Mouse (Mus musculus): ENCODE measurements around the gene Exosc1. TPM values are rescaled to one million over a fixed set of nuclear protein-coding genes. Genes with fewer than 3 reads are reported as not detected.

Gene Exosc1
- 61.7 TPM for polyA plus RNA-seq (2017; shearing (Covaris generic))

DNA sequence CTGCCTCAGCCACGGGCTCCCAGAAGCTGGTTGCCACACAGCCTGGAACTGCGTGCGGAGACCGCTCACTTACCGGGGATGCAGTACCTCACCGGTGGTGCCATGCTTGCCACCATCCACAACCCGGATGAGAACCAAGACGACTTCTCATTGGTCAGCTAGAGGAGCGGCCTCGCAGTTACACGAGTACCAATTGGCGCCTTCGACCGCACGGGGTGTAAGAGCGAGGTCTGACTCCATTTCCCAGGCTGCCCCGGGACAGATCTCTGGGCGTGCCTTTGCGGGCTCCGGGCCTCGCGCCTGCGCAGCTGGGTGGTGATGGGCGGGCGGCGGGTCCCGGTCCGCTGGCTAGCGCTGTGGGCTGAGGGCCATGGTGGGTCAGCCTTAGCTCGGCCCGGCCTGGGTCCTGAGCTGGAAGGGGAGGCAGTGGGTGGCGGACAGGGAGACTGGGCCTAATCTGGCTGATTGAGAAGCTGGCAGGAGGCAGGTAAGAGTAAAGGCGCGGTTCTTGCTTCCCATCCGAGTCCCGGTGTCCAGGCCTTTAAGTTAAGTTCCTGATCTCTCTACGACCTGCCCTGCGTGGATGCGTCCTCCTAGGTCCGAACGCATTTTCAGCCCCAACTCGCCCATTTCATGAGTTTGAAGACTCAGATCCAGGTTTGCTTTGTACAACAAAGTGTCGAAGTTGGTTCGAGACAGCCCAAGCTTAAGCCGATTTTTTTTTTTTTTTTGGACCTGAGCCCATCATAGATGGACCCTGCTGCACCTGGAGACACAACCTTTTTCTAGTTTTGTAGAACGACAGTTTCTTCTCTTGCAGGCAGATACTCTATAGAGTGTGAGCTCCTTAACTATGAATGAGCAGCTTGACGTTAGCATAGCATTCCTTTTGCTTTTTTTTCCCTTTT is at the start of gene Exosc1, which contains the start of gene Zdhhc16:
Exosc1 (minus strand) TSS at position 245 of the 908 bp plus-strand sequence.
Zdhhc16 (plus strand) TSS at position 302 of the 908 bp plus-strand sequence.

DNA sequence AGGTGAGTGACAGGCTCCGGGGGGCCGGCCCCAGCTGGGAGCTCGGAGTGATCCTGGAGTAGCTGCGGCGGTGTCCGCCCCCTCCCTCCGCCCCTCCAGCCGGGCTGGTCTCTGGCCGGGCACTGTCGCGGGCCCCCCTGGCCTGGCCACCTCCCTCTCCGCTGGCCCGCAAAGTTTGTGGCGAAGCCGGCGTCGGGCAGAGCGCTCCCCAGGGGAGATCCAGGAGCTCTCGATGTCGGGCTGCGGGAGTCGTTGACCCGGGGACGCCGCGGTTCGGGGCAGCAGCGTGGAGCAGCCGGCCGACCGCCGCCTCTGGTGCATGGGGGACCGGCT is 48.3 kb upstream of the Exosc1 start, which contains the start of gene Ubtd1:
Ubtd1 (plus strand) TSS at position 169 of the 333 bp plus-strand sequence.

DNA sequence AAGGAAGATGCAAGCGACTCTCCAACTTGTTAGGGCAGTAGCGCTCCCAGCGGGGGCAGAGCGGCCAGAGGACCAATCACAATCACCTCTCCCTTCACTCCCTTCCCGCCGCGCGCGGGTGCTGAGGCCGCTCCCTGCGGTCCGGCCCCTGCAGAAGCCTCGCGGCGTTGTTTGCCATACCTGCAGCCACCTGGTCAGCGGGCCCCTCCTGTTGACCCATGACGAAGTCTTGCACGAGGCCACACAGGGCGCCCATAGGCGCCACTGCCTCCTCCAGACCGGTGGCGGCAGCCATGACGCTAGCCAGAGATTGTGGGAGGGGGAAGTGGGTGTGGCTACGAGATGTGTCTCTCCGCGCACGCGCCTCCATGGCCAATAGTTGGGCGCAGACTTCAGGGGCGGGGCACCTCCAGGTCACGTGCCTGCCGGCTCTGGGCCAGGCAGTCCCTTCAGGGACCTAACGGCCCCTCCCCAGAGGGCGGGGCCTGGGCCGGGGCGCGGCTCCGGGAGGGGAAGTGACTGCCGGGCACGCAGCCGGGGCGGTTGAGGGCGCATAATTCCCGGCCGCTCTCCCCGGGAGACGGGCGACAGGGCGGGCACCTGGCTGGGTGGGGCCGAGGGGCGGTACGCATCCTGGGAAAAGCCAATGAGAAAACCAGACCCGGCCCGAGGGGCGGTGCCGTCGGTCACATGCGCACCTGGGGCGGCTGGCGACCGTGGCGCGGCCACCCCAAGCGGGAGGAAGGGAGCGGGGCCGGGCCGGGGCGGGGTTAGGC is 47.8 kb upstream of the Exosc1 start, which contains the start of gene Mms19:
Mms19 (minus strand) TSS at position 339 of the 776 bp plus-strand sequence.

DNA sequence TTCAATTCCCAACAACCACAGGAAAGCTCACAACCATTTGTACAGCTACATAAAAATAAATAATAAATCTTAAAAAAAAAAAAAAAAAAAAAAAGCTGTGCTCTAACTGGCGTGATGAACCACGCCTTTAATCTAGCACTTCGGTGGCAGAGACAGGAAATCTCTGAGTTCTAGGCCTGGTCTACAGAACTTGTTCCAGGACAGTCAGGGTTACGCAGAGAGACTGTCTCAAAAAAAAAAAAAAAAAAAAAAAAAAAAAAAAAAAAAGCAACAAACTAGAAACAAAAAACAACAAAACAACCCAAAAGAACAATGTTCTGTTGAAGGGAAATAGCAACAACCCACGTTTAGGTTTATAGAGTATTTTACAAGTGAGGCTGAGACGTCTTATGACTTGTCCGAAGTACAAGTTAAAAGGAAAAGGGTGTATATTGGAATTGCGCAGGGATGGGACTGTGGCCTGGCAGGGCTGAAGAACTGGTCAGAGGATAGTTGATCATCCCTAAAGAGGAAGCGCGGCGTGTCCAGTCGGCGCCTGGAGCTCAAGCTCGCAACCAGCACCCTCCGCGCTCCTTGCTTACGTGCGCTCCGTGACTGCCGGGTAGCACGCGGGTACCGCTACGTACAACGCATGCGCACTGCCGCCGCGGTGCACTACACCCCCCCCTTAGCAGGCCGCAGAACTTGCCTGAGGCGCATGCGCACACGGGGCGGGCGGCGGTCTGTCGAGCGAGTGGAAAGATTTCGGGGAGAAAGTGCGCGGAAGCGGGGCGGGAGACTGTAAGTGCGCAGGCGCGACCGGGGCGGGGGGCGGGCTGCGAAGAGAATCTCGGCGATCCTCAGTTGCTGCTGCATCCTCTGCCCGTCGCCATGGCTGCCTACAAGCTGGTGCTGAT is 21.8 kb downstream of the Exosc1 start, which contains the start of gene Pgam1:
Pgam1 (plus strand) TSS at position 746 of the 896 bp plus-strand sequence.

DNA sequence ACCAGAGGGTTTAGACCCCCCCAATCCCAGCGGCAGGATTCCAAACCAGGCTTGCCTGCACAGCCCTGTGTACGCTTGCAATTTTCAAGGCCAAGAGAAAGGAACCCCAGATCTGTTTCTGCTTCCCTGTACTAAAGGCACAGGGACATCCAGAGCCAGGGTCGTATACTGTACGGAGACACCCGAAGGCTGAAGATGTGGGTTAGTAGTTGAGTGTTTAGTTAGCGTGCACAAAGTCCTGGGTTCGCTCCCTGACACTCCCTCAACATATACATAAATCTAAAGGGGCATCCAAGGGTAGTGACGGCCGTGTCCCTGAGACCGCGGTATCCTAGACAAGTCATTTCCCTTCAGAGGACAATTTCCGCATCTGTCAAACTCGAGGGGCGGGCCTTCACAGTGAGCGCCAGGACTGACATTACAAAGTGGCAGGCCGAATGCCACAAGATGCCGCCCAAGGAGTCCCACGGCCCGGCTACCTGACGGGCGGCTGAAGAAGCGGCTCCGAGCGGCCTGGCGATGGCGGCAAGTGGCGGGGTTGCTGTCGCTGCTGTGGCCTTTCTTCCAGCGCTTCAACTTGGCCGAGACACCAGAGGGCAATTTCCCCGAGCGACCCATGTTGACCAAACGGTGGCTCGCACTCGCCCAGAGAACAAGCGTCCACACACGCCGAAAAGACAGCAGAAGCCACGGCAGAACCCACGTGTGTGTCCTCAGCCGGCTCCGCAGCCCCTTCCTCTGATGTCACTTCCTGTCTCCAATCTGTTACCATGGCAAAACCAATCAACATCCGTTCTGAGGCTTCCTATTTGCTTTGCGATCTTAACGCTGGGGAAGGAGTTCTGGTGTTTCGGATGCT is 37.5 kb downstream of the Exosc1 start, which contains the start of gene Rrp12:
Rrp12 (minus strand) TSS at position 714 of the 859 bp plus-strand sequence.

Other genes with a start within 250 kb of the Exosc1 start
- gene Slit1, start 189.8 kb downstream of the Exosc1 start, polyA plus RNA-seq (2017; shearing (Covaris generic)) = not detected
- gene Arhgap19, start 131.4 kb downstream of the Exosc1 start, polyA plus RNA-seq (2017; shearing (Covaris generic)) = 1.5 TPM
- gene Frat1, start 103.5 kb downstream of the Exosc1 start, polyA plus RNA-seq (2017; shearing (Covaris generic)) = 8.3 TPM
- gene Frat2, start 85.3 kb downstream of the Exosc1 start, polyA plus RNA-seq (2017; shearing (Covaris generic)) = 103 TPM
- gene Rrp12, start 37.2 kb downstream of the Exosc1 start, polyA plus RNA-seq (2017; shearing (Covaris generic)) = 30.4 TPM
- gene Pgam1, start 21.5 kb downstream of the Exosc1 start, polyA plus RNA-seq (2017; shearing (Covaris generic)) = 173 TPM
- gene Zdhhc16, start 57 bp upstream of the Exosc1 start, polyA plus RNA-seq (2017; shearing (Covaris generic)) = 32.4 TPM
- 57.3 TPM for gene Mms19, start 47.7 kb upstream of the Exosc1 start, polyA plus RNA-seq (2017; shearing (Covaris generic))
- 5.6 TPM for gene Ubtd1, start 48.3 kb upstream of the Exosc1 start, polyA plus RNA-seq (2017; shearing (Covaris generic))
- gene Ankrd2, start 102.6 kb upstream of the Exosc1 start, polyA plus RNA-seq (2017; shearing (Covaris generic)) = not detected
- not detected for gene Hoga1, start 112.2 kb upstream of the Exosc1 start, polyA plus RNA-seq (2017; shearing (Covaris generic))
- gene 4933411K16Rik, start 118.8 kb upstream of the Exosc1 start, polyA plus RNA-seq (2017; shearing (Covaris generic)) = not detected
- gene Morn4, start 152.9 kb upstream of the Exosc1 start, polyA plus RNA-seq (2017; shearing (Covaris generic)) = 1.9 TPM
- 57.2 TPM for gene Pi4k2a, start 157.0 kb upstream of the Exosc1 start, polyA plus RNA-seq (2017; shearing (Covaris generic))
- gene Avpi1, start 195.6 kb upstream of the Exosc1 start, polyA plus RNA-seq (2017; shearing (Covaris generic)) = 33.8 TPM
- 18.7 TPM for gene Marveld1, start 214.0 kb upstream of the Exosc1 start, polyA plus RNA-seq (2017; shearing (Covaris generic))
- 62.3 TPM for gene Zfyve27, start 230.5 kb upstream of the Exosc1 start, polyA plus RNA-seq (2017; shearing (Covaris generic))

Measured in effector memory CD4-positive, alpha-beta T cell, adult 5 months (primary cell).